Mouse (Mus musculus) limb, embryonic 13.5 days (tissue): ENCODE measurements at regions not wholly inside any gene's neighbourhood (a gene's known extent, or its start where the extent isn't known, plus 50 kb on each side); places are given as distances from the start of the nearest gene placed in this dataset.

Experiments used
- ATAC-seq: fragments of 200-750 bp; cut with Nextera tagmentation; 2 replicates; pipeline ENCODE4 v1.8.0; 2017; ENCODE audit warnings: low read depth, moderate number of reproducible peaks, moderate TSS enrichment; ENCODE audit not compliant: low FRiP score
- H3K27ac ChIP-seq: fragments of 300-500 bp; sonication (generic); 2 replicates; pipeline ENCODE4 v1.5.1; 2015; ENCODE audit warnings: inconsistent platforms, mild to moderate bottlenecking, moderate library complexity
- H3K27me3 ChIP-seq: fragments of 300-500 bp; sonication (generic); 2 replicates; pipeline ENCODE4 v1.6.1; 2015; ENCODE audit warnings: mild to moderate bottlenecking, inconsistent platforms
- H3K36me3 ChIP-seq: fragments of 300-500 bp; sonication (generic); 2 replicates; pipeline ENCODE4 v1.6.1; 2015; ENCODE audit warnings: inconsistent platforms, mild to moderate bottlenecking, moderate library complexity
- H3K4me1 ChIP-seq: fragments of 300-500 bp; sonication (generic); 2 replicates; pipeline ENCODE4 v1.6.1; 2015; ENCODE audit warnings: inconsistent platforms
- H3K4me2 ChIP-seq: fragments of 300-500 bp; sonication (generic); replicated peaks from 2 replicates; pipeline ENCODE4 v1.6.1; 2015; ENCODE audit warnings: inconsistent platforms, mild to moderate bottlenecking, moderate library complexity
- H3K4me3 ChIP-seq: fragments of 300-500 bp; sonication (generic); 2 replicates; pipeline ENCODE4 v1.5.1; 2015; ENCODE audit warnings: moderate library complexity, mild to moderate bottlenecking, inconsistent platforms
- H3K9ac ChIP-seq: fragments of 300-500 bp; sonication (generic); 2 replicates; pipeline ENCODE4 v1.6.1; 2015; ENCODE audit warnings: mild to moderate bottlenecking, inconsistent platforms
- H3K9me3 ChIP-seq: fragments of 300-500 bp; sonication (generic); 2 replicates; pipeline ENCODE4 v1.6.1; 2016; ENCODE audit warnings: inconsistent platforms
- WGBS: fragments of 180-500 bp; shearing (Covaris S2); methylation state at CpG from one replicate; pipeline ENCODE4 v1.1.7; 2015; 5-methylcytosine and 5-hydroxymethylcytosine counted together

GRCm38 (mm10) chr4:89000200-89000599 lies 120.2 kb upstream of the Ifne start:
- no peaks in the 10 kb centered on the region for H3K4me1 ChIP-seq
- no peak for ATAC-seq

GRCm38 (mm10) chr4:88998286-88998685 lies 118.3 kb upstream of the Ifne start:
- H3K4me1 ChIP-seq: no peaks in the 10 kb centered on the region
- no peak overlapping the region for H3K9ac ChIP-seq
- H3K4me2 ChIP-seq: no peak overlapping the region
- no peaks in the 10 kb centered on the region for H3K27me3 ChIP-seq
- no peaks in the 10 kb centered on the region for H3K9me3 ChIP-seq
- no peak overlapping the region for H3K4me3 ChIP-seq
- H3K36me3 ChIP-seq: no peaks in the 10 kb centered on the region
- no peak overlapping the region for H3K27ac ChIP-seq
- 83% methylated on average over 5 of the region's 5 CpGs for WGBS
- no peak for ATAC-seq

More at GRCm38 (mm10) chr4:89000200-89000599, 120.2 kb upstream of the Ifne start:
- no peak overlapping the region for H3K4me2 ChIP-seq
- no peak overlapping the region for H3K9ac ChIP-seq
- no peaks in the 10 kb centered on the region for H3K27me3 ChIP-seq
- H3K9me3 ChIP-seq: no peaks in the 10 kb centered on the region
- H3K4me3 ChIP-seq: no peak overlapping the region
- WGBS: 75% methylated on average over 6 of the region's 6 CpGs
- H3K36me3 ChIP-seq: no peaks in the 10 kb centered on the region
- no peak overlapping the region for H3K27ac ChIP-seq

GRCm38 (mm10) chr4:88995129-88995919 lies 115.3 kb upstream of the Ifne start:
- H3K4me2 ChIP-seq: no peak overlapping the region
- no peak for ATAC-seq
- WGBS: 81% methylated on average over 5 of the region's 5 CpGs

GRCm38 (mm10) chr4:88994486-88994885 lies 114.5 kb upstream of the Ifne start:
- Histone ChIP-seq H3K4me2 (no peak overlapping the region), H3K9ac (no peak overlapping the region), H3K4me3 (no peak overlapping the region), H3K36me3 (no peaks in the 10 kb centered on the region), H3K9me3 (no peaks in the 10 kb centered on the region), H3K27me3 (0 out of 2 replicates have a peak, but pooled peaks cover 4% of the 10 kb centered on the region), H3K4me1 (no peaks in the 10 kb centered on the region), H3K27ac (no peak overlapping the region)
- ATAC-seq: no peak
- WGBS: 63% methylated on average over 4 of the region's 4 CpGs

More at GRCm38 (mm10) chr4:88995129-88995919, 115.3 kb upstream of the Ifne start:
- H3K9ac ChIP-seq: no peak overlapping the region
- no peaks in the 10 kb centered on the region for H3K27me3 ChIP-seq
- no peaks in the 10 kb centered on the region for H3K4me1 ChIP-seq
- no peaks in the 10 kb centered on the region for H3K9me3 ChIP-seq
- H3K4me3 ChIP-seq: no peak overlapping the region
- no peaks in the 10 kb centered on the region for H3K36me3 ChIP-seq
- H3K27ac ChIP-seq: no peak overlapping the region

- H3K9me3 ChIP-seq: no peaks in the 10 kb centered on the region
- H3K9ac ChIP-seq: no peak overlapping the region
- 100% methylated on average over 2 of the region's 2 CpGs for WGBS
- peaks cover 9% of the 10 kb centered on the region for H3K4me1 ChIP-seq
- no peaks in the 10 kb centered on the region for H3K36me3 ChIP-seq
- no peak for ATAC-seq
- H3K4me3 ChIP-seq: no peak overlapping the region
- no peak overlapping the region for H3K4me2 ChIP-seq
- H3K27ac ChIP-seq: no peak overlapping the region
- 0 out of 2 replicates have a peak, but pooled peaks cover 4% of the 10 kb centered on the region for H3K27me3 ChIP-seq
These were observed 112.5 kb upstream of the Ifne start for GRCm38 (mm10) chr4:88992498-88992897.

GRCm38 (mm10) chr4:88988363-88988762 lies 108.4 kb upstream of the Ifne start:
- Histone ChIP-seq H3K9ac (no peak overlapping the region), H3K27me3 (0 out of 2 replicates have a peak, but pooled peaks cover 4% of the 10 kb centered on the region), H3K9me3 (no peaks in the 10 kb centered on the region), H3K27ac (no peak overlapping the region), H3K4me2 (no peak overlapping the region), H3K4me1 (peaks cover 9% of the 10 kb centered on the region), H3K36me3 (no peaks in the 10 kb centered on the region), H3K4me3 (no peak overlapping the region)
- WGBS: 32% methylated on average over 4 of the region's 4 CpGs
- ATAC-seq: no peak

GRCm38 (mm10) chr4:88987103-88987502 lies 107.1 kb upstream of the Ifne start:
- Histone ChIP-seq H3K4me3 (no peak overlapping the region), H3K36me3 (no peaks in the 10 kb centered on the region), H3K9me3 (no peaks in the 10 kb centered on the region), H3K27ac (no peak overlapping the region), H3K4me2 (no peak overlapping the region), H3K27me3 (0 out of 2 replicates have a peak, but pooled peaks cover 4% of the 10 kb centered on the region), H3K9ac (no peak overlapping the region), H3K4me1 (peaks cover 9% of the 10 kb centered on the region)
- 41% methylated on average over 1 of the region's 1 CpGs for WGBS
- ATAC-seq: no peak

GRCm38 (mm10) chr4:88982457-88982856 lies 102.5 kb upstream of the Ifne start:
- H3K4me1 ChIP-seq: no peaks in the 10 kb centered on the region
- H3K9me3 ChIP-seq: no peaks in the 10 kb centered on the region
- WGBS: 86% methylated on average over 3 of the region's 3 CpGs
- H3K9ac ChIP-seq: no peak overlapping the region
- H3K4me2 ChIP-seq: no peak overlapping the region
- no peak for ATAC-seq
- H3K27ac ChIP-seq: no peak overlapping the region
- H3K27me3 ChIP-seq: no peaks in the 10 kb centered on the region
- no peaks in the 10 kb centered on the region for H3K36me3 ChIP-seq
- no peak overlapping the region for H3K4me3 ChIP-seq

GRCm38 (mm10) chr4:88977099-88977888 lies 97.3 kb upstream of the Ifne start:
- no peaks in the 10 kb centered on the region for H3K27me3 ChIP-seq
- H3K9me3 ChIP-seq: no peaks in the 10 kb centered on the region
- no peak overlapping the region for H3K4me2 ChIP-seq
- no peak for ATAC-seq
- no peak overlapping the region for H3K9ac ChIP-seq
- no peaks in the 10 kb centered on the region for H3K4me1 ChIP-seq
- WGBS: 81% methylated on average over 3 of the region's 3 CpGs
- no peaks in the 10 kb centered on the region for H3K36me3 ChIP-seq
- H3K4me3 ChIP-seq: no peak overlapping the region
- no peak overlapping the region for H3K27ac ChIP-seq

GRCm38 (mm10) chr4:88974535-88974934 lies 94.5 kb upstream of the Ifne start:
- H3K27me3 ChIP-seq: no peaks in the 10 kb centered on the region
- no peak overlapping the region for H3K4me2 ChIP-seq
- no peak overlapping the region for H3K9ac ChIP-seq
- H3K4me1 ChIP-seq: no peaks in the 10 kb centered on the region
- no peaks in the 10 kb centered on the region for H3K9me3 ChIP-seq
- 73% methylated on average over 2 of the region's 2 CpGs for WGBS
- no peaks in the 10 kb centered on the region for H3K36me3 ChIP-seq
- H3K27ac ChIP-seq: no peak overlapping the region
- no peak overlapping the region for H3K4me3 ChIP-seq
- no peak for ATAC-seq

GRCm38 (mm10) chr4:88969134-88969841 lies 89.3 kb upstream of the Ifne start:
- Histone ChIP-seq H3K27me3 (no peaks in the 10 kb centered on the region), H3K9me3 (no peaks in the 10 kb centered on the region), H3K4me3 (no peak overlapping the region), H3K27ac (no peak overlapping the region), H3K9ac (no peak overlapping the region), H3K4me2 (no peak overlapping the region), H3K36me3 (no peaks in the 10 kb centered on the region), H3K4me1 (no peaks in the 10 kb centered on the region)
- no peak for ATAC-seq
- WGBS: 57% methylated on average over 6 of the region's 6 CpGs

GRCm38 (mm10) chr4:88959621-88960020 lies 79.6 kb upstream of the Ifne start:
- no peaks in the 10 kb centered on the region for H3K27me3 ChIP-seq
- H3K27ac ChIP-seq: no peak overlapping the region
- H3K4me2 ChIP-seq: no peak overlapping the region
- H3K36me3 ChIP-seq: no peaks in the 10 kb centered on the region
- H3K4me1 ChIP-seq: no peaks in the 10 kb centered on the region; the same call in none of the 2 replicates
- no peak for ATAC-seq
- H3K9ac ChIP-seq: no peak overlapping the region
- H3K4me3 ChIP-seq: no peak overlapping the region
- H3K9me3 ChIP-seq: no peaks in the 10 kb centered on the region
- WGBS: 75% methylated on average over 3 of the region's 3 CpGs
